Mouse (Mus musculus) liver, adult 2 months (tissue): Measurements from ENCODE around the gene Trpv5.

Experiments
- CTCF ChIP-seq: fragments of 200-500 bp; IDR thresholded peaks from 2 replicates; pipeline ENCODE4 v1.5.1; 2011; ENCODE audit warnings: low read depth, low read length, control low read depth
- POLR2A ChIP-seq: fragments of 200-500 bp; IDR thresholded peaks from 2 replicates; pipeline ENCODE4 v1.6.1; 2011; ENCODE audit warnings: low read length, control low read depth; ENCODE audit not compliant: insufficient read depth; ENCODE audit errors: extremely low read depth

GRCm38 (mm10) chr6:41622661-41623060 lies 57.9 kb downstream of the Trpv5 start:
- TF ChIP-seq CTCF = peak; percentile 44
- no peak for TF ChIP-seq POLR2A
